Mouse (Mus musculus) hindbrain, embryonic 12.5 days (tissue): ENCODE results near the gene Rpusd3. TPM values are rescaled to one million over a fixed set of nuclear protein-coding genes. Genes with fewer than 3 reads are reported as not detected.
A peak's percentile ranks its signal among the peaks of the same experiment; 100 is the strongest.

Source experiments
- ATAC-seq: fragments of 200-750 bp; cut with Nextera tagmentation; 2 replicates; pipeline ENCODE4 v1.8.0; 2017; ENCODE audit warnings: moderate TSS enrichment; ENCODE audit not compliant: low FRiP score
- H3K27ac ChIP-seq: fragments of 300-500 bp; sonication (generic); 2 replicates; pipeline ENCODE4 v1.5.1; 2016; ENCODE audit warnings: mild to moderate bottlenecking
- H3K27me3 ChIP-seq: fragments of 300-500 bp; sonication (generic); 2 replicates; pipeline ENCODE4 v1.6.1; 2016; ENCODE audit warnings: mild to moderate bottlenecking
- H3K36me3 ChIP-seq: fragments of 300-500 bp; sonication (generic); 2 replicates; pipeline ENCODE4 v1.6.1; 2016; ENCODE audit warnings: mild to moderate bottlenecking
- H3K4me1 ChIP-seq: fragments of 300-500 bp; sonication (generic); 2 replicates; pipeline ENCODE4 v1.6.1; 2016
- H3K4me2 ChIP-seq: fragments of 300-500 bp; sonication (generic); replicated peaks from 2 replicates; pipeline ENCODE4 v1.6.1; 2016; ENCODE audit warnings: mild to moderate bottlenecking
- H3K4me3 ChIP-seq: fragments of 300-500 bp; sonication (generic); 2 replicates; pipeline ENCODE4 v1.5.1; 2016; ENCODE audit warnings: mild to moderate bottlenecking
- H3K9ac ChIP-seq: fragments of 300-500 bp; sonication (generic); 2 replicates; pipeline ENCODE4 v1.6.1; 2016; ENCODE audit warnings: mild to moderate bottlenecking, moderate library complexity
- H3K9me3 ChIP-seq: fragments of 300-500 bp; sonication (generic); replicated peaks from 2 replicates; pipeline ENCODE4 v1.6.1; 2016; ENCODE audit warnings: mild to moderate bottlenecking
- WGBS: fragments of 180-500 bp; shearing (Covaris S2); methylation state at CpG from one replicate; pipeline ENCODE4 v1.1.7; 2016; 5-methylcytosine and 5-hydroxymethylcytosine counted together
- polyA plus RNA-seq: library from polyadenylated mRNA; unstranded; fragments of >200 nt; fragmentation: Nextera tagmentation; extraction: Ambion mirVana; gene quantifications from 2 replicates; pipeline ENCODE4 v1.2.1, GENCODE M21; 2016

Gene Rpusd3
- polyA plus RNA-seq, result 22.0 and 26.1 TPM in 2 replicates

DNA sequence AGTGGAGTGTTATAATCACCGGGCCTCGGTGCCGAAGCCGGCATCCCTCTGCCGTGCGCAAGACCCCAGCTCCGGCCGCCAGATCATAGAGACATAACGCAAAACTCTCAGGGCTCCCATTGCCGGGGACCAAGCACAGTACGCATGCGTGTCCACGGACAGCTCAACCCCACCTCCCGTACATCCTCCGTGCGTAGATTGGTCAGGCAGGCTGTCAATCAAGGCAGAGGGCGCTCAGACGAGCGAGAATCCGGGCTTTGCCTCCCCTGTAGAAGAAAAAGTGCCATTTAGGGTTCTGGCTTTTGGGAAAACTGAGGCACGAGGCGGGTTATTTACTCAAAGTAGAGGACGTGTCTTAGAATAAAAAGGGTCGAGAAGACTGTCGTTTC, at the start of gene Rpusd3:
Gene Rpusd3 (minus strand): TSS at position 142 of the 389 bp plus-strand sequence.
- H3K4me3 ChIP-seq, result peak within 1 kb of the TSS; percentile 55
- no peaks in the 10 kb centered on the region; the same call in 1 of the 2 replicates for H3K27me3 ChIP-seq
- H3K27ac ChIP-seq, result no peak within 1 kb of the TSS
- H3K9ac ChIP-seq, result peak within 1 kb of the TSS; percentile 64
- H3K9me3 ChIP-seq, result no peaks in the 10 kb centered on the region
- peaks cover 14% of the 10 kb centered on the region for H3K4me1 ChIP-seq
- WGBS, result under 1% methylated on average over 25 of the region's 25 CpGs
- peaks cover 12% of the 10 kb centered on the region; the same call in 1 of the 2 replicates for H3K36me3 ChIP-seq
- peak within 1 kb of the TSS; percentile 91 for H3K4me2 ChIP-seq
- ATAC-seq, result peak; percentile 98

DNA sequence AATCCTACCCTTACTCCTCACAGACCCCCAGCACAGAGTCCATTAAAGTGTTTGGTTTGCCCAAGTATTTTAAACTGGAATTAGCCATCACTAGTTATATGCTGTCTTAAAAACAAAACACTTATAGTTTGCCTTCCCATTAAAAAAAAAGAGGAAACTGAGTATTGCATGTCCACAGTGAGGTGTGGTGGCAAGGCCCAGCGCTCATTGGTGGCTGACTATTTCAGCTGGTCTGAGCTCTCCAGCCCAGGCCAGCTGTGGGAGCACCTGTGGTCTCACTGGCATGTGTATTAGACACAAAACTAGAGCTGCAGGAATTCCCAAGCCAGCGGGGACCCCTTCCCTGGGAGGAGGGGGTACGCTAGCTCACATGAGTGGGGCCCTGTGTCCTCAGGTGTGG, 49.4 kb upstream of the Rpusd3 start:
- no peaks in the 10 kb centered on the region for H3K36me3 ChIP-seq
- H3K4me1 ChIP-seq, result peaks cover 15% of the 10 kb centered on the region
- no peak overlapping the region for H3K9ac ChIP-seq
- 0 out of 2 replicates have a peak, but pooled peaks have one; percentile 8 for ATAC-seq
- H3K4me3 ChIP-seq, result no peak overlapping the region
- H3K27me3 ChIP-seq, result peaks cover 42% of the 10 kb centered on the region
- peak overlapping the region; percentile 62; the same call in 1 of the 2 replicates for H3K4me2 ChIP-seq
- no peak overlapping the region for H3K27ac ChIP-seq
- no peaks in the 10 kb centered on the region for H3K9me3 ChIP-seq
- 70% methylated on average over 3 of the region's 3 CpGs for WGBS

GRCm38 (mm10) chr6:113465602-113466001, 46.5 kb upstream of the Rpusd3 start:
- no peak overlapping the region for H3K27ac ChIP-seq
- peaks cover 21% of the 10 kb centered on the region for H3K27me3 ChIP-seq
- 40% methylated on average over 5 of the region's 5 CpGs for WGBS
- H3K4me2 ChIP-seq, result no peak overlapping the region
- ATAC-seq, result no peak
- H3K9ac ChIP-seq, result no peak overlapping the region
- H3K4me3 ChIP-seq, result no peak overlapping the region
- no peaks in the 10 kb centered on the region for H3K9me3 ChIP-seq
- no peaks in the 10 kb centered on the region for H3K36me3 ChIP-seq
- H3K4me1 ChIP-seq, result peaks cover 9% of the 10 kb centered on the region

DNA sequence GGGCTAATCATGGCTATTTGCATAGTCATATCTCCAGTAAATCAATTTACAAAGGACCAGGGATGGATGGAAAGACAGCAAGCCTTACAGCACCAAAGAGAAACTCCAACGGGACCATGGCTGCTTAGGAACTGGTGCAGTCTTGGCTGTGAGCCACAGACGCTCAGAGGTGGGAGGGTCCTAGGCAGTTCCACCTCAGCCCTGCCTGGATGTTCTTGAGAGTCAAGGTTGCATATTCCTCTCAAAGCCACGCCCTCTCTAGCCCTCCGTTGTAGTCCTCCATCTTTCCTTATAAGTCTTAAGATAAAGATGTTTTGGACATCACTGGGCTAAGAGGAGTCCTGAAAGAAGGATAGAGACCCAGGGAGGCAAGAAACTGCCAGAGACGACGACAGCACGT, 44.9 kb upstream of the Rpusd3 start:
- Histone ChIP-seq H3K9me3 (no peaks in the 10 kb centered on the region), H3K9ac (no peak overlapping the region), H3K27ac (no peak overlapping the region), H3K4me2 (no peak overlapping the region), H3K4me1 (no peaks in the 10 kb centered on the region), H3K4me3 (no peak overlapping the region), H3K27me3 (peaks cover 7% of the 10 kb centered on the region), H3K36me3 (no peaks in the 10 kb centered on the region)
- ATAC-seq, result no peak
- 73% methylated on average over 7 of the region's 7 CpGs for WGBS

GRCm38 (mm10) chr6:113458635-113459034, 39.5 kb upstream of the Rpusd3 start:
- H3K9ac ChIP-seq, result no peak overlapping the region
- no peak for ATAC-seq
- no peak overlapping the region for H3K27ac ChIP-seq
- H3K4me2 ChIP-seq, result no peak overlapping the region
- H3K27me3 ChIP-seq, result peaks cover 5% of the 10 kb centered on the region; the same call in 1 of the 2 replicates
- H3K4me3 ChIP-seq, result no peak overlapping the region
- H3K4me1 ChIP-seq, result no peaks in the 10 kb centered on the region
- H3K36me3 ChIP-seq, result no peaks in the 10 kb centered on the region
- WGBS, result 70% methylated on average over 10 of the region's 10 CpGs
- no peaks in the 10 kb centered on the region for H3K9me3 ChIP-seq

DNA sequence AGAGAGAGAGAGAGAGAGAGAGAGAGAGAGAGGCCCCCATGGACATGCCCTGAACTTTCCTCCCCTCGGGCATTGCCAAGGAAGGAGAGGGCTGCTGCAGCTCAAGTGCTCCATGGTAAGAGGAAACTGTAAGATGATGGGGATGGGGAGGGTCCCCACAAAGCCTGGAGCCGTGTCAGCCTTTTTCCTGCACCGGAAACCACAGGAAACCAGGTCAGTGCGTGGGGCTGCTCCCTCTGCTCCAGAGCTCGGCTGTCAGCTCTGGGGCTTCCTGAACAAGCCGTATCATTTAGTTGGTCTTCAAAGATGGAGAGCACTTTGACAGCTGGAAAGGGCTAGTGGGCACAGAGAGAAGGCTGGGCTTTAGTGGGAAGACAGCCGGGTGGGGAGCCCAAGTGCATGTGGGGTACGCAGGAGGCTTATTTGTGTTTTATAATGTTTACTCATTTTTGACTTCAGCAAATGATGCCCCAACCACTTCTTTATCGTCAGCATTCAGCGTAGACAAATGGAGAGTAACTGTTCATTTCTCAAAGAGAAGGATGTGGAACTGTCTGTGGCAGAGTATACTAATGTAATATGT, 38.9 kb upstream of the Rpusd3 start, which contains the start of gene Il17re:
Gene Il17re (plus strand): TSS at position 533 of the 583 bp plus-strand sequence.
- Histone ChIP-seq H3K9ac (no peak within 1 kb of the TSS), H3K4me1 (no peaks in the 10 kb centered on the region), H3K27ac (no peak within 1 kb of the TSS), H3K36me3 (no peaks in the 10 kb centered on the region), H3K9me3 (no peaks in the 10 kb centered on the region), H3K4me3 (no peak within 1 kb of the TSS), H3K4me2 (no peak within 1 kb of the TSS), H3K27me3 (peaks cover 5% of the 10 kb centered on the region; the same call in 1 of the 2 replicates)
- no peak for ATAC-seq
- 74% methylated on average over 9 of the region's 10 CpGs for WGBS

- no peaks in the 10 kb centered on the region for H3K36me3 ChIP-seq
- H3K27ac ChIP-seq, result no peak overlapping the region
- no peak overlapping the region for H3K4me3 ChIP-seq
- H3K9me3 ChIP-seq, result no peaks in the 10 kb centered on the region
- no peak overlapping the region for H3K4me2 ChIP-seq
- ATAC-seq, result no peak
- 74% methylated on average over 5 of the region's 5 CpGs for WGBS
- H3K9ac ChIP-seq, result no peak overlapping the region
- H3K4me1 ChIP-seq, result no peaks in the 10 kb centered on the region
- peaks cover 5% of the 10 kb centered on the region; the same call in 1 of the 2 replicates for H3K27me3 ChIP-seq
Observed at GRCm38 (mm10) chr6:113455007-113455406, 35.9 kb upstream of the Rpusd3 start.

- no peak overlapping the region for H3K27ac ChIP-seq
- 86% methylated on average over 2 of the region's 2 CpGs for WGBS
- H3K27me3 ChIP-seq, result no peaks in the 10 kb centered on the region
- no peaks in the 10 kb centered on the region for H3K9me3 ChIP-seq
- no peaks in the 10 kb centered on the region for H3K4me1 ChIP-seq
- H3K4me2 ChIP-seq, result no peak overlapping the region
- H3K9ac ChIP-seq, result no peak overlapping the region
- no peak for ATAC-seq
- no peak overlapping the region for H3K4me3 ChIP-seq
- H3K36me3 ChIP-seq, result peaks cover 22% of the 10 kb centered on the region
Observed at GRCm38 (mm10) chr6:113451839-113452238, 32.7 kb upstream of the Rpusd3 start.

- Histone ChIP-seq H3K4me2 (no peak overlapping the region), H3K27me3 (no peaks in the 10 kb centered on the region), H3K4me3 (no peak overlapping the region), H3K9ac (no peak overlapping the region), H3K4me1 (peaks cover 8% of the 10 kb centered on the region), H3K27ac (no peak overlapping the region), H3K9me3 (no peaks in the 10 kb centered on the region), H3K36me3 (peaks cover 28% of the 10 kb centered on the region)
- WGBS, result 95% methylated on average over 4 of the region's 4 CpGs
- ATAC-seq, result no peak
Observed at GRCm38 (mm10) chr6:113447639-113448038, 28.5 kb upstream of the Rpusd3 start.

GRCm38 (mm10) chr6:113444207-113444965, 25.2 kb upstream of the Rpusd3 start:
- ATAC-seq, result no peak
- WGBS, result 82% methylated on average over 6 of the region's 8 CpGs

GRCm38 (mm10) chr6:113443091-113443490, 24.0 kb upstream of the Rpusd3 start:
- Histone ChIP-seq H3K9me3 (no peaks in the 10 kb centered on the region), H3K4me3 (peak overlapping the region; percentile 82), H3K4me1 (peaks cover 8% of the 10 kb centered on the region), H3K36me3 (peaks cover 18% of the 10 kb centered on the region), H3K4me2 (peak overlapping the region; percentile 86), H3K27me3 (no peaks in the 10 kb centered on the region), H3K27ac (no peak overlapping the region), H3K9ac (peak overlapping the region; percentile 92)
- 50% methylated on average over 12 of the region's 12 CpGs for WGBS
- ATAC-seq, result no peak

More at GRCm38 (mm10) chr6:113444207-113444965, 25.2 kb upstream of the Rpusd3 start:
- Histone ChIP-seq H3K9ac (no peak overlapping the region), H3K9me3 (no peaks in the 10 kb centered on the region), H3K4me1 (peaks cover 8% of the 10 kb centered on the region), H3K36me3 (peaks cover 28% of the 10 kb centered on the region), H3K4me2 (no peak overlapping the region), H3K4me3 (no peak overlapping the region), H3K27ac (no peak overlapping the region), H3K27me3 (no peaks in the 10 kb centered on the region)

DNA sequence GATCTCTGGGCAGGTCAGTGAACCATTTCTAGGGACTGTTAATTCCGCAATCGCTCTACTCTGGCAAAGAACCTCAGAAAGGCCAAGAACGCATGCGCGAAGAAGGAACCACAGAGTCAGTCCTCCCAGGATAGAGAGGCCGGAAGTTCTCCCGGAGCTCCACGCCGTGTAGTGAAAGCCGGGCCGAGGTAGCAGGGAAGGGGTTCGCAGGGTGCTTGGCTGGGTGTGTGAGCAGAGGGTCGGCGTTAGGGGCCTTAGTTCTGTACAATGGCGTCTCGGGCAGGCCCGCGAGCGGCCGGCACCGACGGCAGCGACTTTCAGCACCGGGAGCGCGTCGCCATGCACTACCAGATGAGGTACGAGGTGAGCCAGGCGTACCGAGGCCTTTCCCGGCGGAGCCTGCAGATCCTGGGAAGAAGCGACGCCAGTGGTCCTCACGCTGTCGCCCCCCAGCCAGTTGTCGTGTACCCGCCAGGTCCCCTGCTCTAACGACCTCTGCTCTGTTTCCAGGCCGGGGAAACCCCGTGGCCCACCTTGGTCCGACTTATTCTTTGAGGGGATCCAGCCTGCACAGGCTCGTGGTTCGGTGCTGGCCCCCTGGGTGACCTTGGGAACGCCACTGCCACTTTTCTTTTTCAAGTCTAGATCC, 23.4 kb upstream of the Rpusd3 start, which contains the start of gene Jagn1:
Gene Jagn1 (plus strand): TSS at position 128 of the 649 bp plus-strand sequence.
- Histone ChIP-seq H3K4me3 (peak within 1 kb of the TSS; percentile 82), H3K27me3 (no peaks in the 10 kb centered on the region), H3K9me3 (no peaks in the 10 kb centered on the region), H3K36me3 (peaks cover 13% of the 10 kb centered on the region), H3K4me1 (peaks cover 8% of the 10 kb centered on the region), H3K27ac (peak within 1 kb of the TSS; percentile 68), H3K9ac (peak within 1 kb of the TSS; percentile 92), H3K4me2 (peak within 1 kb of the TSS; percentile 86)
- WGBS, result under 1% methylated on average over 40 of the region's 45 CpGs
- peak; percentile 92 for ATAC-seq
